Mouse (Mus musculus) heart, embryonic 14.5 days (tissue): ENCODE measurements around the gene Ercc6l2. TPM values are rescaled to one million over a fixed set of nuclear protein-coding genes. Genes with fewer than 3 reads are reported as not detected.

Experiments
- ATAC-seq: fragments of 200-750 bp; cut with Nextera tagmentation; 2 replicates; pipeline ENCODE4 v1.8.0; 2017; ENCODE audit warnings: low read depth, moderate TSS enrichment; ENCODE audit not compliant: insufficient number of reproducible peaks, insufficient read depth, low FRiP score
- H3K27ac ChIP-seq, 2 experiments: fragments of 200-500 bp in 1 of 2; fragments of 300-500 bp in 1 of 2; sonication (generic) in 1 of 2; replicated peaks in 1 of 2; 2 replicates each; pipeline ENCODE4 v1.5.1; 2012 to 2014; ENCODE audit warnings: low read depth in 2 of 2, low read length in 2 of 2, control low read depth in 1 of 2, mild to moderate bottlenecking in 1 of 2, mixed read lengths in 1 of 2; ENCODE audit not compliant: control insufficient read depth in 1 of 2, insufficient read depth in 1 of 2
- H3K27me3 ChIP-seq: fragments of 300-500 bp; sonication (generic); 2 replicates; pipeline ENCODE4 v1.6.1; 2014; ENCODE audit warnings: mild to moderate bottlenecking, low read length, control low read depth; ENCODE audit not compliant: control insufficient read depth, insufficient read depth
- H3K36me3 ChIP-seq: fragments of 300-500 bp; sonication (generic); 2 replicates; pipeline ENCODE4 v1.6.1; 2014; ENCODE audit warnings: mild to moderate bottlenecking, control low read depth, low read length, mixed read lengths; ENCODE audit not compliant: control insufficient read depth, insufficient read depth
- H3K4me1 ChIP-seq, 2 experiments: fragments of 200-500 bp in 1 of 2; fragments of 300-500 bp in 1 of 2; sonication (generic) in 1 of 2; 2 replicates each; pipeline ENCODE4 v1.6.1; 2012 to 2014; ENCODE audit warnings: low read length in 2 of 2, control low read depth in 1 of 2, mixed read lengths in 1 of 2; ENCODE audit not compliant: control insufficient read depth in 2 of 2, insufficient read depth in 2 of 2
- H3K4me2 ChIP-seq: fragments of 300-500 bp; sonication (generic); 2 replicates; pipeline ENCODE4 v1.6.1; 2014; ENCODE audit warnings: mild to moderate bottlenecking, low read length
- H3K4me3 ChIP-seq, 2 experiments: fragments of 200-500 bp in 1 of 2; fragments of 300-500 bp in 1 of 2; sonication (generic) in 1 of 2; 2 replicates each; pipeline ENCODE4 v1.5.1; 2012 to 2014; ENCODE audit warnings: low read length in 2 of 2, mild to moderate bottlenecking in 2 of 2, control low read depth in 1 of 2, low read depth in 1 of 2, moderate library complexity in 1 of 2; ENCODE audit not compliant: control insufficient read depth in 1 of 2, insufficient read depth in 1 of 2
- H3K9ac ChIP-seq: fragments of 300-500 bp; sonication (generic); 2 replicates; pipeline ENCODE4 v1.6.1; 2014; ENCODE audit warnings: mild to moderate bottlenecking, low read length
- H3K9me3 ChIP-seq: fragments of 300-500 bp; sonication (generic); 2 replicates; pipeline ENCODE4 v1.6.1; 2016; ENCODE audit warnings: low read length, control low read depth; ENCODE audit not compliant: control insufficient read depth
- WGBS: fragments of 180-500 bp; shearing (Covaris S2); extraction: QIAGEN DNeasy Blood & Tissue Kit; methylation state at CpG from one replicate; pipeline ENCODE4 v1.1.7; 2014; 5-methylcytosine and 5-hydroxymethylcytosine counted together
- polyA plus RNA-seq: library from polyadenylated mRNA; unstranded; fragments of >200 nt; fragmentation: Nextera tagmentation; extraction: Ambion mirVana; gene quantifications from 2 replicates; pipeline ENCODE4 v1.2.1, GENCODE M21; 2014

Gene Ercc6l2
- polyA plus RNA-seq, 1 experiment from 2014 or later = 14.3 TPM

- no peaks in the 10 kb centered on the region for H3K27me3 ChIP-seq
- H3K4me1 ChIP-seq = no peaks in the 10 kb centered on the region
- H3K9ac ChIP-seq = no peak overlapping the region
- no peak for ATAC-seq
- no peak overlapping the region for H3K4me2 ChIP-seq
- H3K36me3 ChIP-seq = peaks cover 40% of the 10 kb centered on the region
- H3K27ac ChIP-seq = no peak overlapping the region
- no peaks in the 10 kb centered on the region for H3K9me3 ChIP-seq
- 79% methylated on average over 2 of the region's 2 CpGs for WGBS
- no peak overlapping the region for H3K4me3 ChIP-seq
These were observed 30.7 kb downstream of the Ercc6l2 start for GRCm38 (mm10) chr13:63845758-63846157.

- Histone ChIP-seq H3K4me2 (no peak overlapping the region), H3K4me1 (no peaks in the 10 kb centered on the region), H3K27ac (no peak overlapping the region), H3K4me3 (no peak overlapping the region), H3K27me3 (no peaks in the 10 kb centered on the region), H3K9ac (no peak overlapping the region), H3K36me3 (peaks cover 20% of the 10 kb centered on the region), H3K9me3 (no peaks in the 10 kb centered on the region)
- ATAC-seq = no peak
- 87% methylated on average over 3 of the region's 3 CpGs for WGBS
These were observed 35.4 kb downstream of the Ercc6l2 start for GRCm38 (mm10) chr13:63850308-63851011.

GRCm38 (mm10) chr13:63872585-63873282 lies 57.7 kb downstream of the Ercc6l2 start:
- ATAC-seq = no peak
- Histone ChIP-seq H3K4me2 (no peak overlapping the region), H3K27me3 (no peaks in the 10 kb centered on the region), H3K27ac (no peak overlapping the region), H3K4me3 (no peak overlapping the region), H3K4me1 (no peaks in the 10 kb centered on the region), H3K36me3 (peaks cover 32% of the 10 kb centered on the region), H3K9ac (no peak overlapping the region), H3K9me3 (no peaks in the 10 kb centered on the region)
- 91% methylated on average over 2 of the region's 2 CpGs for WGBS

- Histone ChIP-seq H3K4me3 (no peak overlapping the region), H3K9me3 (no peaks in the 10 kb centered on the region), H3K27me3 (no peaks in the 10 kb centered on the region), H3K4me1 (no peaks in the 10 kb centered on the region), H3K4me2 (no peak overlapping the region), H3K9ac (no peak overlapping the region), H3K36me3 (peaks cover 11% of the 10 kb centered on the region), H3K27ac (no peak overlapping the region)
- 90% methylated on average over 6 of the region's 6 CpGs for WGBS
- no peak for ATAC-seq
These were observed 62.1 kb downstream of the Ercc6l2 start for GRCm38 (mm10) chr13:63877138-63877537.

- no peak for ATAC-seq
- 55% methylated on average over 1 of the region's 1 CpGs for WGBS
These were observed 64.2 kb downstream of the Ercc6l2 start for GRCm38 (mm10) chr13:63879105-63879863.

GRCm38 (mm10) chr13:63879864-63880141 lies 64.8 kb downstream of the Ercc6l2 start:
- ATAC-seq = no peak
- no peak overlapping the region for H3K4me2 ChIP-seq
- no peak overlapping the region for H3K4me3 ChIP-seq
- H3K4me1 ChIP-seq = no peaks in the 10 kb centered on the region
- WGBS = 85% methylated on average over 4 of the region's 4 CpGs
- no peaks in the 10 kb centered on the region for H3K36me3 ChIP-seq
- H3K27me3 ChIP-seq = no peaks in the 10 kb centered on the region
- no peaks in the 10 kb centered on the region for H3K9me3 ChIP-seq
- H3K9ac ChIP-seq = no peak overlapping the region
- no peak overlapping the region for H3K27ac ChIP-seq

More at GRCm38 (mm10) chr13:63879105-63879863, 64.2 kb downstream of the Ercc6l2 start:
- H3K4me2 ChIP-seq = no peak overlapping the region
- no peak overlapping the region for H3K9ac ChIP-seq
- no peaks in the 10 kb centered on the region for H3K9me3 ChIP-seq
- no peak overlapping the region for H3K4me3 ChIP-seq
- no peaks in the 10 kb centered on the region for H3K4me1 ChIP-seq
- H3K27me3 ChIP-seq = no peaks in the 10 kb centered on the region
- no peaks in the 10 kb centered on the region for H3K36me3 ChIP-seq
- H3K27ac ChIP-seq = no peak overlapping the region

- Histone ChIP-seq H3K4me1 (no peaks in the 10 kb centered on the region), H3K27me3 (no peaks in the 10 kb centered on the region), H3K4me3 (no peak overlapping the region), H3K27ac (no peak overlapping the region), H3K4me2 (no peak overlapping the region), H3K9ac (no peak overlapping the region), H3K36me3 (peaks cover 4% of the 10 kb centered on the region; the same call in 1 of the 2 replicates), H3K9me3 (no peaks in the 10 kb centered on the region)
- WGBS = 58% methylated on average over 3 of the region's 3 CpGs
- no peak for ATAC-seq
These were observed 70.5 kb downstream of the Ercc6l2 start for GRCm38 (mm10) chr13:63885532-63885949.
